Mouse (Mus musculus) lung, embryonic 14.5 days (tissue): ENCODE data around the gene Mtcp1. TPM values are rescaled to one million over a fixed set of nuclear protein-coding genes. Genes with fewer than 3 reads are reported as not detected.

ENCODE experiments used
- ATAC-seq: fragments of 200-750 bp; cut with Nextera tagmentation; 2 replicates; pipeline ENCODE4 v1.8.0; 2017; ENCODE audit warnings: mild to moderate bottlenecking, moderate TSS enrichment, moderate library complexity; ENCODE audit not compliant: insufficient read depth
- DNase-seq: peaks from one replicate; pipeline ENCODE4 v3.0.0-alpha.2; 2015
- H3K27ac ChIP-seq: fragments of 300-500 bp; sonication (generic); 2 replicates; pipeline ENCODE4 v1.5.1; 2014; ENCODE audit warnings: low read depth, mild to moderate bottlenecking, moderate library complexity
- H3K27me3 ChIP-seq: fragments of 300-500 bp; sonication (generic); 2 replicates; pipeline ENCODE4 v1.6.1; 2014; ENCODE audit warnings: low read length, control low read depth; ENCODE audit not compliant: insufficient read depth
- H3K36me3 ChIP-seq: fragments of 300-500 bp; sonication (generic); 2 replicates; pipeline ENCODE4 v1.6.1; 2014; ENCODE audit warnings: control low read depth; ENCODE audit not compliant: insufficient read depth
- H3K4me1 ChIP-seq: fragments of 300-500 bp; sonication (generic); 2 replicates; pipeline ENCODE4 v1.6.1; 2014; ENCODE audit warnings: antibody characterized with exemption, control low read depth; ENCODE audit not compliant: insufficient read depth
- H3K4me2 ChIP-seq: fragments of 300-500 bp; sonication (generic); 2 replicates; pipeline ENCODE4 v1.6.1; 2014; ENCODE audit warnings: mild to moderate bottlenecking
- H3K4me3 ChIP-seq: fragments of 300-500 bp; sonication (generic); 2 replicates; pipeline ENCODE4 v1.5.1; 2014; ENCODE audit warnings: low read depth, low read length
- H3K9ac ChIP-seq: fragments of 300-500 bp; sonication (generic); 2 replicates; pipeline ENCODE4 v1.6.1; 2014
- H3K9me3 ChIP-seq: fragments of 300-500 bp; sonication (generic); 2 replicates; pipeline ENCODE4 v1.6.1; 2016; ENCODE audit warnings: low read depth, low read length, control low read depth
- CTCF ChIP-seq: IDR thresholded peaks from 2 replicates; pipeline ENCODE4 v1.5.1; 2016; ENCODE audit warnings: antibody characterized with exemption, low read depth
- WGBS: fragments of 180-500 bp; shearing (Covaris S2); extraction: QIAGEN DNeasy Blood & Tissue Kit; methylation state at CpG from one replicate; pipeline ENCODE4 v1.1.7; 2014; 5-methylcytosine and 5-hydroxymethylcytosine counted together
- polyA plus RNA-seq: library from polyadenylated mRNA; unstranded; fragments of >200 nt; fragmentation: Nextera tagmentation; extraction: Ambion mirVana; gene quantifications from 2 replicates; pipeline ENCODE4 v1.2.1, GENCODE M21; 2014

Mtcp1 gene
- polyA plus RNA-seq, 1 experiment from 2014 or later: 12.2 TPM

- Histone ChIP-seq H3K4me3 (peak overlapping the region; percentile 49), H3K27me3 (no peaks in the 10 kb centered on the region), H3K9me3 (no peaks in the 10 kb centered on the region), H3K27ac (peak overlapping the region; percentile 58; the same call in 1 of the 2 replicates), H3K4me2 (peak overlapping the region; percentile 52), H3K9ac (no peak overlapping the region), H3K4me1 (no peaks in the 10 kb centered on the region), H3K36me3 (no peaks in the 10 kb centered on the region)
- TF ChIP-seq CTCF: no peak
- 59% methylated on average over 5 of the region's 5 CpGs for WGBS
- no peak for ATAC-seq
- no peak for DNase-seq
Measured at GRCm38 (mm10) chrX:75381699-75382098, 34.7 kb downstream of the Mtcp1 start.

GRCm38 (mm10) chrX:75381176-75381575 lies 35.2 kb downstream of the Mtcp1 start:
- Histone ChIP-seq H3K9ac (no peak overlapping the region), H3K27ac (no peak overlapping the region), H3K4me1 (no peaks in the 10 kb centered on the region), H3K36me3 (no peaks in the 10 kb centered on the region), H3K4me3 (no peak overlapping the region), H3K9me3 (no peaks in the 10 kb centered on the region), H3K27me3 (no peaks in the 10 kb centered on the region), H3K4me2 (no peak overlapping the region; the same call in 1 of the 2 replicates)
- ATAC-seq (no peak), DNase-seq (no peak)
- 80% methylated on average over 1 of the region's 1 CpGs for WGBS
- TF ChIP-seq CTCF: no peak

GRCm38 (mm10) chrX:75376815-75377214 lies 39.6 kb downstream of the Mtcp1 start:
- no peaks in the 10 kb centered on the region for H3K4me1 ChIP-seq
- DNase-seq (no peak), ATAC-seq (no peak)
- H3K27me3 ChIP-seq: no peaks in the 10 kb centered on the region
- H3K9ac ChIP-seq: no peak overlapping the region
- TF ChIP-seq CTCF: no peak
- no peak overlapping the region for H3K27ac ChIP-seq
- no peak overlapping the region for H3K4me3 ChIP-seq
- H3K36me3 ChIP-seq: no peaks in the 10 kb centered on the region
- H3K4me2 ChIP-seq: no peak overlapping the region
- H3K9me3 ChIP-seq: no peaks in the 10 kb centered on the region

GRCm38 (mm10) chrX:75372666-75373425 lies 43.5 kb downstream of the Mtcp1 start:
- 39% methylated on average over 2 of the region's 2 CpGs for WGBS
- no peaks in the 10 kb centered on the region for H3K9me3 ChIP-seq
- ATAC-seq: peak; percentile 89
- no peaks in the 10 kb centered on the region for H3K36me3 ChIP-seq
- no peak for TF ChIP-seq CTCF
- DNase-seq: peak; percentile 92
- no peak overlapping the region for H3K4me3 ChIP-seq
- no peaks in the 10 kb centered on the region for H3K4me1 ChIP-seq
- H3K9ac ChIP-seq: no peak overlapping the region
- H3K27ac ChIP-seq: peak overlapping the region; percentile 58; the same call in 1 of the 2 replicates
- no peaks in the 10 kb centered on the region for H3K27me3 ChIP-seq
- no peak overlapping the region for H3K4me2 ChIP-seq

- no peaks in the 10 kb centered on the region for H3K27me3 ChIP-seq
Measured at GRCm38 (mm10) chrX:75370197-75370596, 46.2 kb downstream of the Mtcp1 start.

More at GRCm38 (mm10) chrX:75370197-75370596, 46.2 kb downstream of the Mtcp1 start:
- H3K27ac ChIP-seq: no peak overlapping the region
- ATAC-seq (no peak), DNase-seq (peak; percentile 69)
- no peak overlapping the region for H3K9ac ChIP-seq
- no peak overlapping the region for H3K4me2 ChIP-seq
- no peaks in the 10 kb centered on the region for H3K4me1 ChIP-seq
- no peaks in the 10 kb centered on the region for H3K9me3 ChIP-seq
- H3K4me3 ChIP-seq: no peak overlapping the region
- no peak for TF ChIP-seq CTCF
- no peaks in the 10 kb centered on the region for H3K36me3 ChIP-seq

Other genes starting within 250 kb of the Mtcp1 start
- 74.8 and 95.2 TPM in 2 replicates for gene Fundc2, start 34.2 kb downstream of the Mtcp1 start, polyA plus RNA-seq
- gene F8, start 34.0 kb downstream of the Mtcp1 start, polyA plus RNA-seq: 2.1 TPM in 2 replicates
- 21.3 and 26.4 TPM in 2 replicates for gene Cmc4, start within 50 bp of the Mtcp1 start, polyA plus RNA-seq
- gene Brcc3, start within 50 bp of the Mtcp1 start, polyA plus RNA-seq: 57.5 and 63.2 TPM in 2 replicates
- 156 and 157 TPM in 2 replicates for gene Vbp1, start 97.7 kb upstream of the Mtcp1 start, polyA plus RNA-seq
- 0.74 and 0.87 TPM in 2 replicates for gene Rab39b, start 161.6 kb upstream of the Mtcp1 start, polyA plus RNA-seq